Comparison of ENCODE assay signal across 8 mouse cellular contexts in genomic region chr7:82478861-82479755, GRCm38 (mm10).
DNase-seq lines count a peak whose midpoint lies in the region; ATAC-seq and TF ChIP-seq lines count a peak whose summit lies in the region.

No protein-coding gene starts in this region.

- H3K4me3 ChIP-seq in forebrain, postnatal 0 days (ENCODE audit: low read depth, low read length) = no peak overlapping the region

- ATAC-seq in forebrain, postnatal 0 days = no peak

- H3K9me3 ChIP-seq in forebrain, postnatal 0 days (ENCODE audit: low read length) = no peaks in the 10 kb centered on the region

- 49% methylated on average over 10 of the region's 10 CpGs for WGBS in forebrain, postnatal 0 days

- H3K4me1 ChIP-seq in forebrain, postnatal 0 days (ENCODE audit: insufficient read depth) = no peaks in the 10 kb centered on the region

- H3K27me3 ChIP-seq in forebrain, postnatal 0 days (ENCODE audit: insufficient read depth, low read length) = no peaks in the 10 kb centered on the region; the same call in 1 of the 2 replicates

- H3K27ac ChIP-seq in forebrain, postnatal 0 days (ENCODE audit: low read depth, low read length) = no peak overlapping the region

- no peak overlapping the region for H3K9ac ChIP-seq in forebrain, postnatal 0 days

- intact Hi-C loops in gastrocnemius, postnatal 14 days (cut with DNase I; ENCODE audit: low total_unique reads) = no loop called here

- no peak for TF ChIP-seq CTCF in forebrain, postnatal 0 days (IDR thresholded peaks at IDR 0.05; ENCODE audit: low read depth)

- H3K36me3 ChIP-seq in forebrain, postnatal 0 days (ENCODE audit: insufficient read depth) = no peaks in the 10 kb centered on the region

- no peak overlapping the region for H3K4me2 ChIP-seq in forebrain, postnatal 0 days (ENCODE audit: low read depth)

- DNase-seq in layer of hippocampus, adult 11-12 months (ENCODE audit: low spot score) = peak; percentile 9
- no peak for DNase-seq in layer of hippocampus, postnatal 36 days
- peak; percentile 79 for DNase-seq in brain, adult 2 months (ENCODE audit: low read depth, low spot score)
- DNase-seq in gastrocnemius, postnatal 14 days = peak; percentile 55
- DNase-seq in lung, postnatal 10 days = peak; percentile 24
- DNase-seq in thymus, postnatal 14 days = no peak
- DNase-seq in layer of hippocampus, postnatal 10 days (ENCODE audit: low spot score in 2 of 2) = no peak
- DNase-seq in forebrain, postnatal 0 days = no peak

Comparison
In these comparisons a context has a peak if more than half of its experiments do, and no peak if none do; other contexts are left out.
1. DNase-seq: peak in layer of hippocampus, adult 11-12 months (single experiment), brain, adult 2 months (single experiment), gastrocnemius, postnatal 14 days (single experiment) and lung, postnatal 10 days (single experiment); none in layer of hippocampus, postnatal 36 days (0 of 2), thymus, postnatal 14 days (single experiment), layer of hippocampus, postnatal 10 days (0 of 2) and forebrain, postnatal 0 days (single experiment).